Mouse (Mus musculus): Measurements from ENCODE around the gene Lrrn4cl.
"Not testable (repeated sequence)": the region's sequence is repeated elsewhere in the genome, so short reads cannot be mapped to it uniquely, and the experiment has no call there.

The Lrrn4cl gene

DNA sequence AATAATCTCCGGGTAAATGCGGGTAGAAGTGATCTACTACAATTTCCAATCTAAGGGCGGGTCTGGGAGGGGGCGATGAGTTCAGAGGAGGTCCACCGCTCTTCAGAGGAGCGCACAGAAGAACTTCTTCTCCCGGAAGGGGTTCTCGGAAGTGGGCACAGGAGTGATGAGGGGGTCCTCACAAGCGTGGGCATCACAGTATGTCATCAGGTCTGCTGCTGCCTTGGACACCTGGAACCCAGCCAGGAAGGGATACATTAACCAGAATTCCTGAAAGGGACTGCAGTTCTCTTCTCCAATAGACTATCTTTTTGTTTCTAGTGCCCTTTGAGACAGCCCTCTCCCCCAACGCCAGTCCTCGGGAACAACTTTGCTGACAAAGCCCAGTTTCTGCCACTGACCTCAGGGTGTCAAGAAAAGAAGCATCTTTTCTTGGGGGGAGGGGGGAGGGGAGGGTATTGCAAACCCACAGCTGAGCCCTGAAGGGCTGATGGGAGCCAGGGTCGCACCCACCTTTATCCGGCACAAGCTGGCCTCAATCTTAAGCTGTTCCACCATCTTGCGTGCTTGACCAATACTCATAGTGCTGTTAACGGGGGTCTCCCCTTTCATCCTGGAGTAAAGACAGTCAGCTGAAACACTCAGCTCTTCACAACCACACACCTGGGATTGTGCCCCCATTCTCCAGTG lies 12.4 kb upstream of the Lrrn4cl start:
- DNase-seq (ENCODE audit: low read depth, low spot score): no peak

DNA sequence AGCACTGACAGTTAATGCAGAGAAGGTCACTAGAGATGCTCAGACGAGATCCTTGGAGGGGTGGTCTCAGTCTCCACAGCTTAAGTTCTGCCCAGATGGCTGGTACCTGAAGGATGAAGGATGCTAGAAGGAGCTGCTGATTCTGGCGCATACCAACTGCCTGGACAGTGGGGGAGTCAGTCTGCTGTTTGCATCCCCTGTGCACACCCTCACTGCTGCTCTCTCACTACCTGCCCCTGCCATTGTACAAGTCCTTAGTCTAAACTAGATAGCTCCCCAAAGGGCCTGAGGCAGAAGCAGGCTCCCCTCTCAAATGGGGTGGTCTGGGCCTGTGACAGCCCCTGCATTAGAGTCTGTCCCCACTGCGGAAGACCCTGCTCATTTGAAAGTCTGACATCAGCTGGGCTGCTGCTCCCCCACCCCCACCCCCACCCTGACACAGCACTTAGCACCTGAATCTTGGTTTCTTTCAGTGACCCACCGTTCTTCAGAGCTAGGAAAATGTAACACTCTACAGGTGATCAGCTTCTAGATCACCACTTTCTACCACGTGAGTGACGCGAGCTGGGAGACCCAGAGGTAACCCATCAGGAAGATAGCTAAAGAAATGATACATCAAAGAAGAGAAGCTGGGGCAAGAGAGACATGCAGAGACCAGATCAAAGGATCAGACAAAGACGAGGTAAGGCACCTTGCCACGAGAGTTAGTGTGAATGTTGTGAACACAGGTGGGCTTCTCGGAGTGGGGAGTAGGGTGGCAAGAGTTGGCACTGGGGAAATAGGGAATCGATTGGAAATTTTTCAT lies 11.3 kb upstream of the Lrrn4cl start, which contains the start of gene Gng3:
TSS of gene Gng3 (minus strand) at position 92 of the 805 bp plus-strand sequence.
- DNase-seq (ENCODE audit: low read depth, low spot score): peak; percentile 69

DNA sequence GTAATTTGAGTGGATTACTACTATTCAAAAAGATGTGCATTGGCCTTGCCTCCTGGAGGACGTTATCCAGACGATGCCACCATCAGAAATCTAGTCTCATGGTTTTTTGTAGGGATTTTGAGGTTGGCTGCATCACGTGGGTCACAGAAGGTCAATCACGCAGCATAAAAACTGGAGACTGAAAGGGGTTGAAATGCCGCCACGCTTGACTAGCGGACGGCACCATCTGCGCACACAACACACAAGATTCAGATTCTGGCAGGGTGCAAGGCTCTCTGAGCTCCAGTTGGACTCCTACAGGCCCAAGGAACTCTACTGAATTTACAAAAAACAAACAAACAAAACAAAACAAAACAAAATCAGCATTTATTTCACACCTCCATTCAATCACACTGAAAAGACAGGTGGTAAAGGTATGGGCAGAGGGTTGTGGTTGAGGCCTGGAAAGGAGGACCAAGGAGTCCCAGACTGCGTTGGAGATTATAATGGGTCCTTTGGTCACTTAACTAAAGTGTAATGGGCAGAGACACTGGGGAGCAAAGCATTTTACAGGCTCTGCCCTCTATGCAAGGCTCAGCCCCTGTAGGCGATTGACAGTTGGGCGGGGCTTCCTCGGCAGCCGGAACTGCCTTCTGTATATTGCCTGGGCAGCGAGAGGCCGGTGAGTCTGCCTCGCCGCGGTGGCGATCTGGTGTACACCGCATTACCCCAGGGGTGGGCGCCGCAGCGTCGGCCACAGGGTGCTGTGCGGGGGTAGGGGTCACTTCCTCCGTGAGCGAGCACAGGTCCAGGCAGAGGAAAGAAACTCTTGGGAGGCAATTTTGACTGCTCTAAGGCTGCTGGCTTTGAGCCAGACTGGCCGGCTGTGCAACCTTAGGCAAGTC lies 10.4 kb upstream of the Lrrn4cl start:
- DNase-seq (ENCODE audit: low read depth, low spot score): peak; percentile 62

DNA sequence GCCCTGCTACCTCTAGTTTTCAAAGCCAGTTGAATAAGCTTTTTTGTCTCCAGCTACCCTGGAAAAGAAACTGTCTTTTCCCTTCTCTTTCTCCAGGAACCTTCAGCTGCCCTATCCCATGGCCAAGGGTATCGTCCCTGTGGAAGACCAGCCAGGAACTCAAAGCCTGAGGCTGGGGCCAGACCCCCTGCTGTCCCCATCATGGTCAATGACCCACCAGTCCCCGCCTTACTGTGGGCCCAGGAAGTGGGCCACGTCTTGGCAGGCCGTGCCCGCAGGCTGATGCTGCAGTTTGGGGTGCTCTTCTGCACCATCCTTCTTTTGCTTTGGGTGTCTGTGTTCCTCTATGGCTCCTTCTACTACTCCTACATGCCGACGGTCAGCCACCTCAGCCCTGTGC lies 9.6 kb upstream of the Lrrn4cl start:
- DNase-seq (ENCODE audit: low read depth, low spot score): no peak

DNA sequence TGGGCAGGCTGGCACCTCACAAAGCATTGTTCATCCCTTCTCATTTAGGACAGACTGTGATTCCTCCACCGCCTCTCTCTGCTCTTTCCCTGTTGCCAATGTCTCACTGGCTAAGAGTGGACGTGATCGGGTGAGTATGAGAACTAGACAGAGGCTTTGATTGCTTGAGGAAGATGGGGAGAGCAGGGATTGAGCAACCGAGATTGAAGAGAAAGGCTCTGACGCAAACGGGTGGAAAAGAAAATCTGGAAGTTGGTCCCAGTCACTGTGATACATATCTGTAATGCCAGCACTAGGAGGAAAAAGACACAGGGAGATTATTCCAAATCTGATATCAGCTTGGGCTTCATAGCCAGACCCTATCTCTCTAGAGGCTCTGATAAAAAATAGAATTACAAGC lies 7.6 kb upstream of the Lrrn4cl start:
- no peak for DNase-seq (ENCODE audit: low read depth, low spot score)

DNA sequence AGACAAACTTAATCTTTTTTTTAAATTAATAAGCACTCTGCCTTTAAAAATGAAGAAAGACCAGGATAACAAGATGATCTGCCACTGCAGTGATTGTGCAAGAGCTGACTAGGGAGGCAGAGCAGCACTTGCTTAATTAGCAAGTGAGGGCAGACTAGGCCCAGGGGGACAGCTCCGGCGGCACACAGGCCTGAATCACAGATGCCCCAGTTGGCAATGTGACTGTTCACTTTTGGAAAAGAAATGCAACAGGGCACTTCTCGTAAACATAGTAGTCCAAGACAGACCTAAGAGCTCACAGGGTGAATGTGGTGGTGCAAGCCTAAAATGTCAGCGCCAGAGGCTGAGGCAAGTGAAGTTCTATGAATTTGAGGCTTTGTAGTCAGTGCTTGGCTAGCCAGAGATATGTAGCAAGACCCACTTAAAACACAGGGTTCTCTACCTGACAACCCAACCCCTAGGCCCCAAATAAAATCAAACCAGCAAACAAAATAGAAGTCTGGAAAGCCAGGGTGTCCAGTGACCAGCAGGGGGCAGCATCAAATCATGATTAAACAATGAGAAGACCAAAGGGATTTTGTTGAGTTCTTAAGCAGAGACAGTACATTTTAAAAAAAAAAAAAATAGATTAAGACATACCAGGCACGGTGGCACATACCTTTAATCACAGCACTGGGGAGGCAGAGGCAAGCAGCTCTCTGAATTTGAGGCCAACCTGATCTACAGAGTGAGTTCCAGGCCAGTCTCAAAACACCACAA lies 6.0 kb upstream of the Lrrn4cl start:
- peak; percentile 79 for DNase-seq (ENCODE audit: low read depth, low spot score)

DNA sequence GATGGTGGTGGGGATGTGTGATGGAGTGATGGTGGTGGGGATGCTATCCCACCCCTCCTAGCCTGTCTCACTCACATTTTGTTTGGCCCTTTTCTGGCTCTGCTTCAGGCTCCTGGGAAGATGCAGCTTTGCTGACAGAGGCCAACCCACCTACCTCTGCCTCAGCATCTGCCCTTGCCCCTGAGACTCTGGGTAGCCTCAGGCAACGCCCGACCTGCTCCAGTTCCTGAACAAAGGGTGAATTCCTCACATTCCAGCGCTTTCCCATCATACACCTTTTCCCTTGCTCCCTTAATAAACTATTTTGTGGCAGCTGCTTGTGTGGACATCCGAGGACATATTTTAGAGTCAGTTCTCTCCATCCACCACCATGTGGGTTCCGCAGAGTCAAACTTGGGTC lies 2.2 kb upstream of the Lrrn4cl start:
- no peak for DNase-seq (ENCODE audit: low read depth, low spot score)

DNA sequence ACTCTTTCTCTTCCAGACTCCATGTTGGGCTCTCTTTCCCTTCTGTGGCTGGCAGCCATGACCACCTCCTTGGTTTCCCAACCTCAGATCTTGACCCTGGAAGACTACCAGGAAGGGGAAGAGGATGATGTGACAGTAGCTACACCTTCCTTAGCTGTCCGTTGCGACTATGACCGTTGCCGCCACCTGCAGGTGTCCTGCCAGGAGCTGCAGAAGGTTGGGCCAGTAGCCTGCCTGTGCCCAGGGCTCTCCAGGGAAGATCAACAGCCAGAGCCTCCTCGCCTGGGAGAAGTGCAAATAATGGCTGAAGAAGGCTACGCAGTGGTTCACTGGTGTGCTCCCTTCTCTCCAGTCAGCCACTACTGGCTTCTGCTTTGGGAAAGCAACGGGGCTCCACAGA lies 1.1 kb downstream of the Lrrn4cl start:
- DNase-seq (ENCODE audit: low read depth, low spot score): no peak

DNA sequence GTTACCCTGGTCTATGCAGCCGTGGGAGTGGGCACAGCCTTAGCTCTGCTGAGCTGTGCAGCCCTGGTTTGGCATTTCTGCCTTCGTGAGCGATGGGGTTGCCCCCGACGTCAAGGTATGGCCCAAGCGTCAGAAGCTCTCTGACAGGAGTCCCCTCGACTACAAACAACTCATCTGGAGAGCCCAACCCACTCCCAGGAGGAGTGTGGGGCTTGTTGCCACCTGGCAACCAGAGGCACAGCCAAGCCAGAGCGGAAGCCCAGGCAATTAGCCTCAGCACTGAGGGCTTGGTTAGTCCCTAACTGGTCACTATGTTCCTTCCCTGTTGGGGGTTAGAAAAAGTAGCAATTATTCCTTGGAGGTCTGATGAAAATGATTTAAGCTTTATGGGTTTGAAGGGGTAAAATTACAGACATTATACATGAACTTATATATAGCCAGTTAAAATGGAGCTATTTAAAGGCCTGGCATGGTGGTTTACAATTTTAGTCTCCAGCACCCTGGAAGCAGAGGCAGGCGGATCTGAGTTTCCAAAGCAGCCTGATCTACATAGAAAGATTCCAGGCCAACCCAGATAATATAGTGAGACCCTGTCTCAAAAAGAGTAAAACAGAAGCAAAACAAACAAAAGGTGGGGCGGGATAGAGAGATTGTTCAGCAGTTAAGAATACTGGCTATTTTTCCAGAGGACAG lies 1.8 kb downstream of the Lrrn4cl start:
- no peak for DNase-seq (ENCODE audit: low read depth, low spot score)

DNA sequence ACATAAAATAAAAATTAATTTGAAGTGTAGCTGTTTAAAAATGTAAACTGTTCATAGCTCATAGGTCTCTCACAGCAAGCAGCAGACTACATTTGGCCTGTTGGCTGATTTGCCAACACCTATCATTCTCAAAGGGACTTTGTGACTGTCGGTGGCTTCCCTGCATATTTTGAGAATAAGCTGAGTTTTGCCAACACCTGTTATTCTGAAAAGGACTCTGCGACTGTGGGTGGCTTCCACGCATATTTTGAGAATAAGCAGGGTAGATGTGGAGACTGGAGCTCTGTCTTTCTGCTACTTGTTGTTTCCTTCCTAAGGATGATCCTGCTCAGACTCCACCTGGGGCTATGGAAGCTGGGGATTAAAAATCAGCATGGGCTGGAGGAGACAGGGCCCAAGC lies 2.5 kb downstream of the Lrrn4cl start:
- DNase-seq (ENCODE audit: low read depth, low spot score): no peak

DNA sequence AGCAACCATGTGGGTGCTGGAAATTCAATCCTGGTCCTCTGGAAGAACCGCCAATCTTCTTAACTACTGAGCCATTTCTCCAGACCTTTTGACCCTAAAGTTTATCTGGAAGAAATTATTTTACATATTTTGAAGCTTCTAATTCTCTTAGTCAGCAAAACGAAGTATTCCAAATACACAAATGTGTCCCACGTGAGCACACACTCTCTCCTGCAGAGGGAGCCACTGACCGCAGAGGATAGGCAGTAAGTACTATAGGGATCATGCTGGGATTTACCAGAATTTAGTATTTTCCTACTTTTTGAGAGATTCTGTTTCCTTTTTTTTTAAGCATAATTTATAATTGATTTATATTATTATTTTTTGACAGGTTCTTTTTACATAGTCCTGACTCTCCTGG lies 7.1 kb downstream of the Lrrn4cl start:
- DNase-seq (ENCODE audit: low read depth, low spot score): no peak

DNA sequence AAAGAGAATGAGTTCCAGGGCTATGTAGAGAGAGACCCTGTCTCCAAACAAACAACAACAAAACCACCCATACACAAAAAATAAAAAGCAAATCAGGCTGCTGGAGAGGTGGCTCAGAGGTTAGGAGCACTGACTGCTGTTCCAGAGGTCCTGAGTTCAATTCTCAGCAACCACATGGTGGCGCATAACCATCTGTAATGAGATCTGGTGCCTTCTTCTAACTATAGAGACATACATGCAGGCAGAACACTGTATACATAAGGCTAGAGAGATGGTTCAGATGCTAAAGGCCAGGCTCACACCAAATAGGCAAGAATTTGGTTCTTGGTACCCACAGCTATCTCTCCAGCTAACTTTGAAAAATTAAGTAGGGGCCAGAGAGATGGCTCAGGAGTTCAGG lies 8.4 kb downstream of the Lrrn4cl start:
- no peak for DNase-seq (ENCODE audit: low read depth, low spot score)

DNA sequence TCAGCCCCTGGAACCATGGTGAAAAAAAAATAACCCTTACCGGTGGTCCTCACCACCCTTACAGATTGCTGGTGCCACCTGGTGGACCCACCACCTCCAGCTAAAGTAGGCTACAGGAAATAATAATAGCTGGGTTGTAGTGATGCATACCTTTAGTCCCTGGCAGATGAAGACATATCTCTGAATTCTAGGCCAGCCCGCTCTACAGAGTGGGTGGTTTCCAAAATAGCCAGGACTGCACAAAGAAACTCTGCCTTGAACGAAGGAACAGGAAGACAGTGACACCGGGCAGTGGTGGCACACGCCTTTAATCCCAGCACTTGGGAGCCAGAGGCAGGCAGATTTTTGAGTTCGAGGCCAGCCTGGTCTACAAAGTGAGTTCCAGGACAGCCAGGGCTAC lies 13.7 kb downstream of the Lrrn4cl start:
- no peak for DNase-seq (ENCODE audit: low read depth, low spot score)

DNA sequence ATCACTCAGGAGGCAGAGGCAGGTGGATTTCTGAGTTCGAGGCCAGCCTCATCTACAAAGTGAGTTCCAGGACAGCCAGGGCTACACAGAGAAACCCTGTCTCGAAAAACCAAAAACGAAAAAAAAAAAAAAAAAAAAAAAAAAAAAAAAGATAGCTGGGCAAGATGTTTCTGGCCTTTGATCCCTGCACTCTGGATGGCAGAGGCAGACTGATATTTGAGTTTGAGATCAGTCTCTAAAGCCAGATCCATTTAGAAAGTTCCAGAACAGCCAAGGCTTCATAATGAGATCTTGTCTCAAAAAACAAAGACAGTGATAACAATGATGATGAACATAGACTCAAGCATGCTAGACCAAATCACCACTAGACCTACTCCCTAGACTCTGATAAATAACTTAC lies 19.8 kb downstream of the Lrrn4cl start:
- not testable (repeated sequence) for DNase-seq (ENCODE audit: low read depth, low spot score)

DNA sequence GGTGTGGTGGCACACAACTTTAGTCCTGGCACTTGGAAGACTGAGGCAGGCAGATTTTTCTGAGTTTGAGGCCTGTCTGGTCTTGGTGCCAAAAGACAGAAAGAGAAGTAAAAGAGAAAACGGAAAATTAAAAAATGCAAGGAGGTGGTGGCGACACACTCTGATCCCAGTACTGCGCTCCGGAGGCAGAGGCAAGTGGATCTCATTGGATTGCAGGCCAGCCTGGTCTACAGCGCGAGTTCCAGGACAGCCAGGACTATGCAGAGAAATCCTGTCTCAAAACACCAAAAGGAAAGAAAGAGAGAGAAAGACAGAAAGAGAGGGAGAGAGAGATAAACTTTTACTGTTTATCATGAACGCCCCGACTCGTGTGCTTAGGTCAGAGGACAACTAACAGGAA lies 20.3 kb downstream of the Lrrn4cl start:
- DNase-seq (ENCODE audit: low read depth, low spot score): no peak

DNA sequence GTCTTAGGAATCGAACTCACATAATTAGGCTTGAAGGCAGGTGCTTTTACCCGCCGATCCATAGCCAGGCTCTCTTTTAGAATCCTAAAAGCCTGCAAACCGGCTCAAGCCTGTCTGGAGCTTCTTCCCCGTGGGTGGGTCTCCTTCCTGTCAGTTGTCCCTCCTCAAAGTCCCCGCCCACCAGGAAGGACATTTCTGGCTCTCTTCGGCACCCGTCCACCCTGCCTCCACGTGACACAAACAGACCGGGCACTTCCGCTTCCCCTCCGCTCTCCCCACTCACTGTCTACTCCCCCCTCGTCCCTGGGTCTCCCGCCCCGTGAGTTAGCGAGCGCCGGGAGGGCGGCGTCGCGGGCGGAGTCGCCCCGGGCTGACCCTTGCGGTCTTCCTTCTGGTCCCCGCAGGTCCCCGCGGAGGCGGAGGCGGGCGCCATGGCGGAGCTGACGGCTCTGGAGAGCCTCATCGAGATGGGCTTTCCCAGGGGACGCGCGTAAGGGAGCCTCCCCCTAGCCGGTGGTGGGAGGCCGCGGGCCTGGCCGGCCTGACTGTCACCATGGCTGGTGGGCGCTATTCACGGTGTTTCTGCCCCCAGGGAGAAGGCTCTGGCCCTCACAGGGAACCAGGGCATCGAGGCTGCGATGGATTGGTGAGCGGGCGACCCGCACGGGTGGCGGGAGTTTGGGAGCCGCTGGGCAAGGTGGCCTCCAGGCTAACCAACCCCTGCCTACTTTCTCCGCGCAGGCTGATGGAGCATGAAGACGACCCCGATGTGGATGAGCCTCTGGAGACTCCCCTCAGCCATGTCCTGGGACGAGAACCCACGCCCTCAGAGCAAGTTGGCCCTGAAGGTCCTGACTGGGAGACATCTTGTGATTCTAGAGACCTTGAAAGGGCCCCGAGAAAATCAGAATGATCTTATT lies 21.0 kb downstream of the Lrrn4cl start, which contains the start of gene Ubxn1:
TSS of gene Ubxn1 (plus strand) at position 230 of the 920 bp plus-strand sequence.
- peak; percentile 96 for DNase-seq (ENCODE audit: low read depth, low spot score)

DNA sequence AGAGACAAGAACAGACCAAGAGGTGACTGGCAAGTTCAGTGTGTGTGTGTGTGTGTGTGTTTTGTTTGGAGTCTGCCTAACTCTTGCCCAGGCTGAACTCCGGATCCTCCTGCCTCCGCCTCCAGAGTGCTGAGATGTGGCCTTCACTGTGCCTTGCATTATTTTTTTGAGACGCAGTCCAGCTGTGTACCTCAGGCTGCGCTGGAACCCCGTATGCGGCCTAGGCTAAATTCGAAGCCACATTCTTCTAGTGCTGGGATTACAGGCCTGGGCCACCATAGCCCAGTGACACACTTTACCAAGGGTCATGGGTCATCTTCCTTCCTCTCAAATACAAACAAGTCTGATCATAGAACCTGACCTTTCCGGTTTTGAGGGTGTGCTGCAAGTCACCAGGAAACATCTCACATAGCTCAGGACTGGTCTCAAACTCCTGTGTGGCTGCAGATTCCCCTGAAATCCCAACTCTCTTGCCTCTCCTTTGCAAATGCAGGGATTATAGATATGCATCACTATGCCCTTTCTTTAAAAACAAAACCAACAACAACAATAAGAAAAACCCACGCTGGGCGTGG lies 21.8 kb downstream of the Lrrn4cl start:
- DNase-seq (ENCODE audit: low read depth, low spot score): no peak

DNA sequence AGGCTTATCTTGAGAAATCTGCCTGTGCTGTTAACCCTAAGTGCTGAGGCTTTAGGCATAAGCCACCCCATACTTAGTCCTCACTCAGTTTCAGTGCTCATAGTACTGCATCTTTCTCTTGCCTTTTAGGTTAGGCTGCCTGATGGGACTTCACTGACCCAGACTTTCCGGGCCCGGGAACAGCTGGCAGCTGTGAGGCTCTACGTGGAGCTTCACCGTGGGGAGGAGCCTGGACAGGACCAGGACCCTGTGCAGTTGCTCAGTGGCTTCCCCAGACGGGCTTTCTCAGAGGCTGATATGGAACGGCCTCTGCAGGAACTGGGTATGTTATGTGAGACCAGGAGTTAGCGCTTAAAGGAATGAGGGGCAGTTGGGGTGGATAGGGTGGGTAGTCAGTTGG lies 24.5 kb downstream of the Lrrn4cl start:
- no peak for DNase-seq (ENCODE audit: low read depth, low spot score)

DNA sequence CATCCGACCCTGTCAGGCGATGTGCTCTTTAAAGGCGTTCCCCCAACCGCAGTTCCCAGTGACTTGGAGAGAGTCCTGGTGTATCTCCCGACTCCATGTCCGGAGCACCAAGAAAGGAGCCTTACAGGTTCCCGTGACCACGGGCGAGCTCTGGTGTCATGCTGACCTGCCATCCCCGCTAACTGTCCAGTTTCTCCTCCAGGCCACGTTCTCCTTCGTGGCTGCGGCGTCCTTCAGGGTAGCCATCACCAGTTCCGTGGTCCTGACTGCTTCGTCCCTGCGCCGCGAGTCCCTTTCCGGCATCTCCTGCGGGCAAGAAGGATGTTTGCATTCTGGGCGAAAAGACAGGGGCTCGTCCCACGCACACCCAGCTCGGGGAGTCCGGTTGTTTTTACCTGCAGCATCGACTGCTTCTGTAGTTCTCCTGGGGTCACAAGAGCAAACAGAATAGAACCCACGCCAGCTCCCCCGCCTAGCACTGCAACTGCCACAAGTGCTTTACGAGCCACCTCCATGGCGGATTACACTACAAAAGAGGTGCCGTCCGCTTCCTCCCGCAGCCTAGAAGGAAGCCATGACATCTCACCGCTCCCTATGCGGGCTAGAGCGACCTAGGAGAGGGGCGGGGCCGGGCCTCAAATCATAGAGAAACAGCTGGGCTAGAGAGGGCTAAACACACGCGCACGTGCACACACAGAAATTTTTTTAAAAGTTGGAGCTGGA lies 29.9 kb downstream of the Lrrn4cl start, which contains the start of gene Uqcc3:
TSS of gene Uqcc3 (minus strand) at position 613 of the 723 bp plus-strand sequence.
- peak; percentile 82 for DNase-seq (ENCODE audit: low read depth, low spot score)
